Mouse (Mus musculus): ENCODE data around the gene Wapl.

Wapl gene

DNA sequence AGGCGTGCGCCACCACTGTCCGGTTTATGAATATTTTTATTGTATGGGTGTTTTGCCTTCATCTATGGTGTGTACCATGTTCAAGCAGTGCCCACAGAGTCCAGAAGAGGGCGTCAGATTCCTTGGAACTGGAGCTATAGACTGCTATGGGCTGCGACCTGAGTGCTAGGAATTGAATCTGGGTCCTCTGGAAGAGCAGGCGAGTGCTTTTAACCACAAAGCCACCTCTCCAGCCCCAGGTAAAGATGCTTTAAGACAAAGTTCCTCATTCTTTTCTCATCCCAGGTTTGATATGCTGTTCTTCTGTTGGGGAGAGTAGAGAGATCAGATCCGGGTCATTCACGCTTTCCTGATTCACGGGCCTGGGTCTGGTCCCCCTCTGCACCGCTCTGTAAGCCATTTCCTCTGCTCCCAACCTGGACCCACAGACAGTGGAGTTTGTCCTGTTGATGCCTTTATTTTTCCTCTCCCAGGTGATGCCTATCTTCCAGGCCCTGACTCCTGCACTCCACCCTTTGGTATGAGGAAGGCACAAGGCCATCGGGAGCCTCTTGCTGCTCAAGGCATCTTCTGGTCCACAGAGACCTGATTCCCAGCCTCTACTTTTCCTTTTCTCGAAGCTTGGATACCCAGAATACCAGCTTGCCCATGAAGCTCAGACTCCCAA is 103.1 kb downstream of the Wapl start:
- no peak for DNase-seq

DNA sequence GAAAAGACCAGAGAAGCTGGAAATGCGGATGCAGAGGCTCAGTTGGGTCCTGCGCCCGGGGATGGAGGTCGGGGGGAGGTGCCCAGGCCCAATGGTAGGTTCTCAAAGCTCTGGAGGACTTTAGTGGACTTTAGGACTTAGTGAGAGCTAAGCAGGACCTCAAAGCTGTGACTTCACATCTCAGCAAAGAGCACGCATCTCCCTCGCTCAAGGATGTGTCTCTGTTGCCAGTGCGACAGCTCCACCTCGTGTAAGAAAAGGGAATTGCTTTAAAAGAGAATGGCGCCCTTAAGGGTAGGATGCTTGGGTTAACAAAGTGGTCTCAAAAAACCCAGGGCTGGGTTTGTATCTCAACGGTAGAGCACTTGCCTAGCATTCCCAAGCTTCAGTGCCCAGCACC is 104.1 kb downstream of the Wapl start:
- peak; percentile 42 to 58 for DNase-seq

DNA sequence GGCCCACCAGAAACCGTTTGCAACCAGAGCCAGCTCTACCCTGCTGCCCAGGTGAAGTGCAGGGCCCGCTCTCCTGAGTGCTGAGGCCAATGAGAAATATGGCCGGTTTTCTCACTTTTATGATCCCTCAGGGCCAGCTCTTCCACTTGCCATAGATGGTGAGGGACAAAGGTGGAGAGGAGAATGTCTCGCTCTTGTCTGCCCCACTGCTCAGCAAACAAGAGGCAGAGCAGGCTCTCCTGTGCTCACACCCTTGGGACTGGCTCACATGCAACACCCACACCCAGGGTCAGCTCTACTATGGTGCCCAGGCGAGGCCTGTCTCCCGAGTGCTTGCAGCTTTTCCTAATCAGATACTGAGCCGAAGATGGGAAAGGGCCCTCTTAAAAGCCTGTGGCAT is 105.0 kb downstream of the Wapl start:
- no peak for DNase-seq

DNA sequence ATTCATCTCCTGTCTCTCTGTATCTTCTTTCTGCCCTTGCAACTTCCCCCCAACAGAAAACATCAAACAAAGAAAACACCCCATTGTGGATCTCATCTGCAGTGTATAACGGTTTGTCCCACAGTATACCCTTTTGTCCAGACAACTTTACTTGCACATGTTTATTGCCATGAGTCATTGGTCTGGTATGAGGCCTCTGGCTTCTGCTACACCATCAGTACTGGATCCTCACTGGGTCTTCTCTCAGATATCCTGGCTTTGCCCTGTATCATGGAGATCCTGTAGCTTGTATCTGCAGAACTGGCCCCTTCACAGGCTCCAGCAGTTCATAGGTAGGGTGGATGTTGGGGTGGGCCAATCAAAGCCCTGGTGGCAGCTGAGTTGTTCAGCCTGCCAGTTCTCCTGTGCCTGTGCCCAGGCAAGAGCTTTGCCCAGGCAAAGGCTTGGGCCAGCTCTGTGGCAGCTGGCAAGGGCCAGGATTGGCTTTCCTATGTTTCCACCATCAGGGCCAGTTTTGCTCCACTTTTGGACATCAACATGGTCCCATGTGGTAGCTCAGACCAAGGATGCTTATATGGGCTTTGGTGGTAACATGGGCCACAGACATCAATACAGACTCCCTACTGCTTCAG is 119.8 kb downstream of the Wapl start:
- DNase-seq: no peak

All from kidney, postnatal 4 days (tissue).